20 mouse cellular contexts compared by ENCODE assay signal in the genomic region with DNA sequence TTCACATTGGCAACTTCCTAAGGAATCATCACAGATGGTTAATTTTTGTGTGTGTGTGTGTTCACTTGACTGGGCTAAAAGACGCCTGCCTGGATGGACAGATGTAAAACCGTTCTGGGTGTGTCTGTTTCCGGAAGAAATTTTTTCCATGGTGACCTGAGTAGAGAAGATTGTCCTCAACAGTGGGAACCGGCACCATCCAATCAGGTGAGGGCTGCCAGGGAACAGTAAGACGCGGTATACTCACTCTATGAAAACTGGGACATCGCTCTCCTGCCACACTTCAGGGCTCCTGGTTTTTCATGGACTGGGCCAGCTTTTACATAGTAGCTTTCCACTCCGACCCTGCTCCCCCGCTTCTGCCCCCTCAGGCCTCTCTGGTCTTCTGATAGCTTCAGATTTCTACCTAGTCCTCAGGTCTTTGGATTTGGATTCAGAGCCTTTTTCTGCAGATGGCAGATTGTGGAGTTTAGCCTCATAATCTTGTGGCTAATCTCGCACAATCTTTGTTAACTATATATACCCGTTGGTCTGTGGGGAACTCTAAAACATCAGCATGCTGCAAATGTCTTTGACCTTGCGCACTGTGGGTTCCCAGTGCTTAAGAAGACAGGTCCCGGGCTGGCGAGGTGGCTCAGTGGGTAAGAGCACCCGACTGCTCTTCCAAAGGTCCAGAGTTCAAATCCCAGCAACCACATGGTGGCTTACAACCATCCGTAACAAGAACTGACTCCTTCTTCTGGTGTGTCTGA. TPM values are rescaled to one million over a fixed set of nuclear protein-coding genes. Genes with fewer than 3 reads are reported as not detected.
DNase-seq lines count a peak whose midpoint lies in the region; TF ChIP-seq lines count a peak whose summit lies in the region.
"Had no signal": no experiment of that assay in that cellular context is flagged by ENCODE, and none has a peak within 500 bp of the region (broad histone marks: within the 10 kb centered on the region; RNA-seq: fewer than 3 reads in every experiment).

No protein-coding gene starts in this region.

- in situ Hi-C loops in ES-E14 (cut with MboI; ENCODE audit: low sequenced_read_pairs in 2 of 2, unreplicated experiment in 2 of 2): no loop called here

- 71% methylated on average over 16 of the region's 16 CpGs for WGBS in heart, embryonic 10.5 days

- no peaks in the 10 kb centered on the region for H3K36me3 ChIP-seq in heart, embryonic 10.5 days
- H3K36me3 ChIP-seq in E14TG2a.4 (ENCODE audit: insufficient read depth, low read length) (peaks cover 16% of the 10 kb centered on the region), ES-E14 (ENCODE audit: control insufficient read depth, insufficient read depth, low read length, poor library complexity, severe bottlenecking) (no peaks in the 10 kb centered on the region)
- H3K36me3 ChIP-seq: embryonic facial prominence, embryonic 15.5 days; hindbrain, embryonic 12.5 days; limb, embryonic 13.5 days; liver, embryonic 13.5 days; lung, embryonic 15.5 days; midbrain, embryonic 10.5 days; neural tube, embryonic 12.5 days had no signal

- TF ChIP-seq CTCF in E14TG2a.4 (conservative IDR thresholded peaks at IDR 0.05; ENCODE audit: low read length): no peak

- DNase-seq in heart, adult 11 months: peak; percentile 95
- no peak for DNase-seq in heart, embryonic 10.5 days (ENCODE audit: low spot score)
- no peak for DNase-seq in ES-E14 (ENCODE audit: low read depth, low spot score)
- peak; percentile 5 to 6 for DNase-seq in cerebellum, postnatal 14 days
- DNase-seq in thymus, adult 18-20 months: no peak
- DNase-seq in spleen, postnatal 36 days (ENCODE audit: low spot score in 2 of 2): no peak
- DNase-seq: adrenal gland, postnatal 25 days; gastrocnemius, postnatal 10 days; kidney, adult 9 months; layer of hippocampus, adult 9-11 months; liver, embryonic 13.5 days; thymus, postnatal 4 days had no signal

- no peak overlapping the region for H3K4me3 ChIP-seq in heart, embryonic 10.5 days
- H3K4me3 ChIP-seq in E14TG2a.4 (replicated peaks; ENCODE audit: low read length): 0 out of 2 replicates have a peak overlapping the region, but pooled peaks have one; percentile 32
- H3K4me3 ChIP-seq in ES-E14 (ENCODE audit: insufficient read depth in 1 of 2, low read depth in 1 of 2, low read length in 2 of 2, poor library complexity in 1 of 2, severe bottlenecking in 1 of 2): peak overlapping the region in 1 of 2 experiments; percentile 6; a peak in 1 of 4 replicates

- no peaks in the 10 kb centered on the region for H3K9me3 ChIP-seq in heart, embryonic 10.5 days
- H3K9me3 ChIP-seq in E14TG2a.4 (ENCODE audit: low read length) (no peaks in the 10 kb centered on the region), ES-E14 (ENCODE audit: control insufficient read depth, insufficient read depth, low read depth, low read length) (no peaks in the 10 kb centered on the region)
- H3K9me3 ChIP-seq: embryonic facial prominence, embryonic 15.5 days; hindbrain, embryonic 12.5 days; limb, embryonic 13.5 days; liver, embryonic 13.5 days; lung, embryonic 15.5 days; midbrain, embryonic 10.5 days; neural tube, embryonic 12.5 days had no signal

- H3K4me1 ChIP-seq in heart, embryonic 10.5 days: peaks cover 22% of the 10 kb centered on the region
- H3K4me1 ChIP-seq in E14TG2a.4 (replicated peaks; ENCODE audit: low read depth, low read length): peaks cover 81% of the 10 kb centered on the region
- peaks cover 12 to 15% of the 10 kb centered on the region in 2 experiments for H3K4me1 ChIP-seq in ES-E14 (ENCODE audit: control insufficient read depth in 2 of 2, insufficient read depth in 2 of 2, low read length in 2 of 2, poor library complexity in 1 of 2)

- peak overlapping the region; percentile 16; the same call in 1 of the 2 replicates for H3K9ac ChIP-seq in ES-E14 (ENCODE audit: insufficient read depth, low read depth, low read length, poor library complexity, severe bottlenecking)

- no peak overlapping the region for H3K27ac ChIP-seq in heart, embryonic 10.5 days
- peak overlapping the region; percentile 54; the same call in 1 of the 2 replicates for H3K27ac ChIP-seq in ES-E14 (ENCODE audit: insufficient read depth, low read depth, low read length, poor library complexity, severe bottlenecking)
- H3K27ac ChIP-seq: liver, embryonic 13.5 days had no signal

- no peaks in the 10 kb centered on the region for H3K27me3 ChIP-seq in heart, embryonic 10.5 days (ENCODE audit: insufficient read depth, poor library complexity, severe bottlenecking)
- H3K27me3 ChIP-seq in E14TG2a.4 (ENCODE audit: insufficient read depth, low read length): no peaks in the 10 kb centered on the region
- H3K27me3 ChIP-seq: embryonic facial prominence, embryonic 15.5 days; limb, embryonic 13.5 days; lung, embryonic 15.5 days; Patski had no signal

TF ChIP-seq in ES-E14, 5 proteins besides CTCF, POLR2A, EP300 and RAD21:
- TF ChIP-seq ZNF384 (IDR thresholded peaks at IDR 0.05; ENCODE audit: low read depth, low read length): no peak
- TF ChIP-seq MAFK (IDR thresholded peaks at IDR 0.05; ENCODE audit: insufficient read depth, low read depth, low read length): no peak
- TF ChIP-seq ZC3H11A (IDR thresholded peaks at IDR 0.05; ENCODE audit: borderline replicate concordance, low read depth, low read length): no peak
- TF ChIP-seq CHD2 (IDR thresholded peaks at IDR 0.05; ENCODE audit: low read depth, low read length): no peak
- TF ChIP-seq HCFC1 (IDR thresholded peaks at IDR 0.05; ENCODE audit: borderline replicate concordance, insufficient read depth, low read length): no peak
TF ChIP-seq in ES-E14: peak in this region for 0.

RNA-seq across cellular contexts. Expression of gene Sntb2, which starts 1.1 kb away (rescaled TPM):
- 8.7 and 9.8 TPM in 2 replicates for polyA plus RNA-seq in heart, embryonic 10.5 days (2016; fragmentation: Nextera tagmentation; extraction: Ambion mirVana)
- 32.4 and 45.7 TPM in 2 replicates for total RNA-seq in ES-E14 (2012; rRNA removed)

RNA-seq across cellular contexts. Expression of gene Utp4, which starts 41.0 kb away (rescaled TPM):
- 61.5 and 79.9 TPM in 2 replicates for polyA plus RNA-seq in heart, embryonic 10.5 days (2016; fragmentation: Nextera tagmentation; extraction: Ambion mirVana)
- 87.5 and 118 TPM in 2 replicates for total RNA-seq in ES-E14 (2012; rRNA removed)

Comparison
In these comparisons a context has a peak if more than half of its experiments do, and no peak if none do; other contexts are left out.
1. DNase-seq: peak in heart, adult 11 months (single experiment) and cerebellum, postnatal 14 days (2 of 2); none in heart, embryonic 10.5 days (single experiment), ES-E14 (single experiment), thymus, adult 18-20 months (0 of 2) and spleen, postnatal 36 days (0 of 2).